Mouse (Mus musculus) stomach, postnatal 0 days (tissue): ENCODE results near the gene Trim33.

ENCODE experiments used
- CTCF ChIP-seq: IDR thresholded peaks from 2 replicates; pipeline ENCODE4 v1.5.1; 2016; ENCODE audit warnings: antibody characterized with exemption, low read depth, mild to moderate bottlenecking, moderate library complexity
- EP300 ChIP-seq: optimal IDR thresholded peaks from 2 replicates; pipeline ENCODE3; 2016; ENCODE audit warnings: antibody characterized with exemption

DNA sequence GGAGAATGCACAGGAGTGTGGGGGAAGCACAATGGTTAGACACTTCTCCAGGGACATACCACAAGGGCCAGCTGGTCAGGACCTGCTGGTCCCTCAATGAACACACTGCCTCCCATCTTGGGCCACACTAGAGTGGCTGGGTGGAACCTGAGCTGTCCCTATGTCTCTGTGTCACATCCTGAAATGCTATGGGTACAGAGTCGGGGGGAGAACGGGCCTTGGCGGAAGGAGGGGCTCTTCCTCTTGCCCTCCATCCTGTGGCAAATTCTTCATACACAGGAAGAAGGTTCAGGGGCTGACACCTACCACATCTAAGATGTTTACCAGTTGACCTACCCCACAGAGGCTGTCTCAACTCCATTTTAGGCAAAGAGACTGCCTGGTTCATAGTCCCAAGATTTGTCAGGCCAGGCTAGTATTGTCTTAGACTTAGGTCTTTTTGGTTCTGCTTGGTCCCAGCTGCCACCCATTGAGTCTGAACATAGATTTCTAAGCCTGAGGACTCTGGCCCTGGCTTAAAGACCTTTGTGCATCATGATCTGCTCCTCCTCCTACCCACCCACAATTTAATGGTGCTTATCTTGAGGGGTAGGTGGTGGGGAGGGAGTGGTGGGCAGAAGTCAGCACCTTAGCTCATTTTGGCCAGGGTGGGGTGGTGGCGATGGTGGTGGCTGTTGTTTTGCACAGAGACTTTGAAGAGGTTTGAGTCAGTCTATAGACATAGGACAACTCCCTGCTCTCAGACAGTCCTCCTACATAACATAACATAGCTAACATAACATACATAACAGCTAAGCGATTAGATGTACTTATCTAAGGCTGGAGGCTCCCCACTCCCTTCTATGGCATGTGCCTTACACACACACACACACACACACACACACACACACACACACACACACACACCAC, 106.5 kb downstream of the Trim33 start:
- no peak for TF ChIP-seq CTCF
- TF ChIP-seq EP300, result no peak
